Mouse (Mus musculus): ENCODE measurements around the gene Prr5l. TPM values are rescaled to one million over a fixed set of nuclear protein-coding genes. Genes with fewer than 3 reads are reported as not detected.

The Prr5l gene
- polyA plus RNA-seq, 1 experiment, result 0.02 TPM

- Histone ChIP-seq H3K4me1 (ENCODE audit: control insufficient read depth) (no peaks in the 10 kb centered on the region), H3K9me3 (ENCODE audit: control insufficient read depth, low read length) (no peaks in the 10 kb centered on the region), H3K4me3 (replicated peaks) (no peak overlapping the region), H3K27me3 (ENCODE audit: control insufficient read depth) (no peaks in the 10 kb centered on the region), H3K36me3 (ENCODE audit: control insufficient read depth) (no peaks in the 10 kb centered on the region)
- TF ChIP-seq TAL1 (IDR thresholded peaks at IDR 0.05; ENCODE audit: low read length), result no peak
- no peak for TF ChIP-seq GATA1 (IDR thresholded peaks at IDR 0.05; ENCODE audit: low read length)
Observed at GRCm38 (mm10) chr2:101705941-101706485, 176.8 kb downstream of the Prr5l start.

- Histone ChIP-seq H3K36me3 (ENCODE audit: control insufficient read depth) (peaks cover 38% of the 10 kb centered on the region), H3K4me3 (replicated peaks) (no peak overlapping the region), H3K4me1 (ENCODE audit: control insufficient read depth) (no peaks in the 10 kb centered on the region), H3K9me3 (ENCODE audit: control insufficient read depth, low read length) (no peaks in the 10 kb centered on the region), H3K27me3 (ENCODE audit: control insufficient read depth) (no peaks in the 10 kb centered on the region)
- TF ChIP-seq GATA1 (IDR thresholded peaks at IDR 0.05; ENCODE audit: low read length), result no peak
- TF ChIP-seq TAL1 (IDR thresholded peaks at IDR 0.05; ENCODE audit: low read length), result no peak
Observed at GRCm38 (mm10) chr2:101699284-101699683, 183.5 kb downstream of the Prr5l start.

GRCm38 (mm10) chr2:101695584-101695983 is 187.2 kb downstream of the Prr5l start:
- H3K4me3 ChIP-seq (replicated peaks), result no peak overlapping the region
- no peaks in the 10 kb centered on the region for H3K27me3 ChIP-seq (ENCODE audit: control insufficient read depth)
- no peaks in the 10 kb centered on the region for H3K9me3 ChIP-seq (ENCODE audit: control insufficient read depth, low read length)
- no peaks in the 10 kb centered on the region for H3K4me1 ChIP-seq (ENCODE audit: control insufficient read depth)
- TF ChIP-seq TAL1 (IDR thresholded peaks at IDR 0.05; ENCODE audit: low read length) (no peak), GATA1 (IDR thresholded peaks at IDR 0.05; ENCODE audit: low read length) (no peak)
- H3K36me3 ChIP-seq (ENCODE audit: control insufficient read depth), result peaks cover 59% of the 10 kb centered on the region

- TF ChIP-seq GATA1 (IDR thresholded peaks at IDR 0.05; ENCODE audit: low read length) (no peak), TAL1 (IDR thresholded peaks at IDR 0.05; ENCODE audit: low read length) (no peak)
- no peaks in the 10 kb centered on the region for H3K4me1 ChIP-seq (ENCODE audit: control insufficient read depth)
- H3K27me3 ChIP-seq (ENCODE audit: control insufficient read depth), result no peaks in the 10 kb centered on the region
- H3K36me3 ChIP-seq (ENCODE audit: control insufficient read depth), result peaks cover 69% of the 10 kb centered on the region
- no peak overlapping the region for H3K4me3 ChIP-seq (replicated peaks)
- H3K9me3 ChIP-seq (ENCODE audit: control insufficient read depth, low read length), result no peaks in the 10 kb centered on the region
Observed at GRCm38 (mm10) chr2:101693577-101694215, 189.1 kb downstream of the Prr5l start.

- Histone ChIP-seq H3K36me3 (ENCODE audit: control insufficient read depth) (peaks cover 68% of the 10 kb centered on the region), H3K4me1 (ENCODE audit: control insufficient read depth) (no peaks in the 10 kb centered on the region), H3K27me3 (ENCODE audit: control insufficient read depth) (no peaks in the 10 kb centered on the region), H3K4me3 (replicated peaks) (no peak overlapping the region), H3K9me3 (ENCODE audit: control insufficient read depth, low read length) (no peaks in the 10 kb centered on the region)
- no peak for TF ChIP-seq GATA1 (IDR thresholded peaks at IDR 0.05; ENCODE audit: low read length)
- TF ChIP-seq TAL1 (IDR thresholded peaks at IDR 0.05; ENCODE audit: low read length), result no peak
Observed at GRCm38 (mm10) chr2:101693043-101693442, 189.8 kb downstream of the Prr5l start.

- Histone ChIP-seq H3K27me3 (ENCODE audit: control insufficient read depth) (no peaks in the 10 kb centered on the region), H3K4me1 (ENCODE audit: control insufficient read depth) (no peaks in the 10 kb centered on the region), H3K4me3 (replicated peaks) (no peak overlapping the region), H3K36me3 (ENCODE audit: control insufficient read depth) (peaks cover 64% of the 10 kb centered on the region), H3K9me3 (ENCODE audit: control insufficient read depth, low read length) (no peaks in the 10 kb centered on the region)
- TF ChIP-seq TAL1 (IDR thresholded peaks at IDR 0.05; ENCODE audit: low read length) (no peak), GATA1 (IDR thresholded peaks at IDR 0.05; ENCODE audit: low read length) (no peak)
Observed at GRCm38 (mm10) chr2:101690252-101690827, 192.5 kb downstream of the Prr5l start.

GRCm38 (mm10) chr2:101688011-101688410 is 194.8 kb downstream of the Prr5l start:
- Histone ChIP-seq H3K36me3 (ENCODE audit: control insufficient read depth) (peaks cover 73% of the 10 kb centered on the region), H3K27me3 (ENCODE audit: control insufficient read depth) (no peaks in the 10 kb centered on the region), H3K9me3 (ENCODE audit: control insufficient read depth, low read length) (no peaks in the 10 kb centered on the region), H3K4me1 (ENCODE audit: control insufficient read depth) (no peaks in the 10 kb centered on the region), H3K4me3 (replicated peaks) (no peak overlapping the region)
- TF ChIP-seq TAL1 (IDR thresholded peaks at IDR 0.05; ENCODE audit: low read length), result no peak

- Histone ChIP-seq H3K4me1 (ENCODE audit: control insufficient read depth) (peaks cover 5% of the 10 kb centered on the region), H3K27me3 (ENCODE audit: control insufficient read depth) (no peaks in the 10 kb centered on the region), H3K9me3 (ENCODE audit: control insufficient read depth, low read length) (no peaks in the 10 kb centered on the region), H3K36me3 (ENCODE audit: control insufficient read depth) (peaks cover 58% of the 10 kb centered on the region), H3K4me3 (replicated peaks) (no peak overlapping the region)
- TF ChIP-seq GATA1 (IDR thresholded peaks at IDR 0.05; ENCODE audit: low read length), result no peak
- no peak for TF ChIP-seq TAL1 (IDR thresholded peaks at IDR 0.05; ENCODE audit: low read length)
Observed at GRCm38 (mm10) chr2:101684421-101684820, 198.4 kb downstream of the Prr5l start.

- TF ChIP-seq TAL1 (IDR thresholded peaks at IDR 0.05; ENCODE audit: low read length) (no peak), GATA1 (IDR thresholded peaks at IDR 0.05; ENCODE audit: low read length) (no peak)
- Histone ChIP-seq H3K9me3 (ENCODE audit: control insufficient read depth, low read length) (no peaks in the 10 kb centered on the region), H3K27me3 (ENCODE audit: control insufficient read depth) (peaks cover 20% of the 10 kb centered on the region), H3K36me3 (ENCODE audit: control insufficient read depth) (peaks cover 19% of the 10 kb centered on the region), H3K4me1 (ENCODE audit: control insufficient read depth) (peaks cover 17% of the 10 kb centered on the region), H3K4me3 (replicated peaks) (peak overlapping the region; percentile 88)
Observed at GRCm38 (mm10) chr2:101679164-101679784, 203.6 kb downstream of the Prr5l start.
